Mouse (Mus musculus) cortical plate, adult 2 months (tissue): ENCODE results near the gene 1700016D06Rik.

Source experiments
- CTCF ChIP-seq: fragments of 200-500 bp; IDR thresholded peaks from 2 replicates; pipeline ENCODE4 v1.5.1; 2011; ENCODE audit warnings: mild to moderate bottlenecking, control low read depth, low read length; ENCODE audit not compliant: insufficient read depth; ENCODE audit errors: extremely low read depth
- POLR2A ChIP-seq: fragments of 200-500 bp; IDR thresholded peaks from 2 replicates; pipeline ENCODE4 v1.6.1; 2011; ENCODE audit warnings: mild to moderate bottlenecking, low read length, control low read depth; ENCODE audit not compliant: insufficient read depth; ENCODE audit errors: extremely low read depth

DNA sequence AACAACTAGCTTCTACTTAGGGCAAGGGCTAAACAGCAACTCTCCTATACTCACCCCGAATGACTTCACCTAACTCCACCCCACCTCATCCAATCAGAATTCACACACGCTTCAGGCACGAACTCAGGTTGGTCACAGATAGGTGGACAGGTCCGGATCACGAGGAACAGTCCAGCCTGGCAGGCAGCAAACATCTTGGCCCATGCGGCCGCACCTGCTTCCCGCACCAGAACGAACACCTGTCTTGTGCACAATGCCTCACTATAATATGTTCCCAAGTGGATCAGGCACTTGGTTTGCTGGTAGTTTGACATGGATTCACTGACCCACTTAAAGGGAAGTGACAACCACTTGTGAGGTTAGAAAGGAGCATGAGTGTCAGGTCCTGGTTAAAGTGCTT is 92.0 kb downstream of the 1700016D06Rik start:
- TF ChIP-seq POLR2A, result no peak
- TF ChIP-seq CTCF, result no peak
